Mouse (Mus musculus): ENCODE data around the gene Clip4.

- TF ChIP-seq CTCF (conservative IDR thresholded peaks at IDR 0.05; ENCODE audit: low read length) (no peak), POU5F1 (IDR thresholded peaks at IDR 0.05; ENCODE audit: borderline replicate concordance, low read length) (no peak)
Observed at GRCm38 (mm10) chr17:71816136-71816864, 48.0 kb downstream of the Clip4 start.

Data from E14TG2a.4 (cell line).